Mouse (Mus musculus): ENCODE data around the gene Cib1. TPM values are rescaled to one million over a fixed set of nuclear protein-coding genes. Genes with fewer than 3 reads are reported as not detected.

Gene Cib1
- polyA plus RNA-seq, 1 experiment from 2014 or later: 53.7 TPM

- Histone ChIP-seq H3K36me3 (replicated peaks; ENCODE audit: control insufficient read depth, insufficient read depth, low read depth, low read length) (peaks cover 2% of the 10 kb centered on the region; the same call in 1 of the 2 replicates), H3K9ac (replicated peaks; ENCODE audit: low read length) (no peak overlapping the region), H3K9me3 (replicated peaks; ENCODE audit: control insufficient read depth, low read length) (no peaks in the 10 kb centered on the region), H3K27ac (replicated peaks; ENCODE audit: low read depth, low read length) (no peak overlapping the region), H3K27me3 (ENCODE audit: control insufficient read depth, insufficient read depth, low read length) (no peaks in the 10 kb centered on the region), H3K4me2 (ENCODE audit: low read depth, low read length) (no peak overlapping the region), H3K4me3 (ENCODE audit: low read depth, low read length) (no peak overlapping the region), H3K4me1 (ENCODE audit: control insufficient read depth, insufficient read depth, low read length) (no peaks in the 10 kb centered on the region)
- DNase-seq (ENCODE audit: low spot score) (no peak), ATAC-seq (replicated peaks; ENCODE audit: insufficient number of reproducible peaks, low FRiP score, low TSS enrichment, low read depth) (no peak)
- 76% methylated on average over 1 of the region's 1 CpGs for WGBS
Measured at GRCm38 (mm10) chr7:80267764-80268163, 35.2 kb upstream of the Cib1 start.

- no peaks in the 10 kb centered on the region; the same call in 1 of the 2 replicates for H3K36me3 ChIP-seq (replicated peaks; ENCODE audit: control insufficient read depth, insufficient read depth, low read depth, low read length)
- no peak overlapping the region for H3K9ac ChIP-seq (replicated peaks; ENCODE audit: low read length)
- WGBS: 95% methylated on average over 12 of the region's 12 CpGs
- no peak overlapping the region for H3K27ac ChIP-seq (replicated peaks; ENCODE audit: low read depth, low read length)
- H3K4me1 ChIP-seq (ENCODE audit: control insufficient read depth, insufficient read depth, low read length): no peaks in the 10 kb centered on the region
- no peak for DNase-seq (ENCODE audit: low spot score)
- no peaks in the 10 kb centered on the region for H3K9me3 ChIP-seq (replicated peaks; ENCODE audit: control insufficient read depth, low read length)
- no peaks in the 10 kb centered on the region for H3K27me3 ChIP-seq (ENCODE audit: control insufficient read depth, insufficient read depth, low read length)
- H3K4me2 ChIP-seq (ENCODE audit: low read depth, low read length): no peak overlapping the region
- H3K4me3 ChIP-seq (ENCODE audit: low read depth, low read length): no peak overlapping the region
- no peak for ATAC-seq (replicated peaks; ENCODE audit: insufficient number of reproducible peaks, low FRiP score, low TSS enrichment, low read depth)
Measured at GRCm38 (mm10) chr7:80264606-80265005, 32.0 kb upstream of the Cib1 start.

- Histone ChIP-seq H3K27ac (replicated peaks; ENCODE audit: low read depth, low read length) (0 out of 2 replicates have a peak overlapping the region, but pooled peaks have one; percentile 29), H3K4me1 (ENCODE audit: control insufficient read depth, insufficient read depth, low read length) (no peaks in the 10 kb centered on the region), H3K4me3 (ENCODE audit: low read depth, low read length) (peak overlapping the region; percentile 79), H3K9me3 (replicated peaks; ENCODE audit: control insufficient read depth, low read length) (no peaks in the 10 kb centered on the region), H3K9ac (replicated peaks; ENCODE audit: low read length) (peak overlapping the region; percentile 78), H3K27me3 (ENCODE audit: control insufficient read depth, insufficient read depth, low read length) (no peaks in the 10 kb centered on the region), H3K4me2 (ENCODE audit: low read depth, low read length) (peak overlapping the region; percentile 83), H3K36me3 (replicated peaks; ENCODE audit: control insufficient read depth, insufficient read depth, low read depth, low read length) (no peaks in the 10 kb centered on the region; the same call in 1 of the 2 replicates)
- under 1% methylated on average over 32 of the region's 32 CpGs for WGBS
- ATAC-seq (replicated peaks; ENCODE audit: insufficient number of reproducible peaks, low FRiP score, low TSS enrichment, low read depth) (peak; percentile 53), DNase-seq (ENCODE audit: low spot score) (peak; percentile 27)
Measured at GRCm38 (mm10) chr7:80261372-80261990, 28.9 kb upstream of the Cib1 start.

GRCm38 (mm10) chr7:80260625-80261371 is 28.2 kb upstream of the Cib1 start, which contains the start of gene Ngrn:
TSS of gene Ngrn (plus strand) at chr7:80261215.
- ATAC-seq (replicated peaks; ENCODE audit: insufficient number of reproducible peaks, low FRiP score, low TSS enrichment, low read depth) (peak; percentile 76), DNase-seq (ENCODE audit: low spot score) (peak; percentile 93)
- Histone ChIP-seq H3K9me3 (replicated peaks; ENCODE audit: control insufficient read depth, low read length) (no peaks in the 10 kb centered on the region), H3K4me2 (ENCODE audit: low read depth, low read length) (peak within 1 kb of the TSS; percentile 83), H3K4me3 (ENCODE audit: low read depth, low read length) (peak within 1 kb of the TSS; percentile 79), H3K36me3 (replicated peaks; ENCODE audit: control insufficient read depth, insufficient read depth, low read depth, low read length) (no peaks in the 10 kb centered on the region; the same call in 1 of the 2 replicates), H3K27me3 (ENCODE audit: control insufficient read depth, insufficient read depth, low read length) (no peaks in the 10 kb centered on the region), H3K9ac (replicated peaks; ENCODE audit: low read length) (peak within 1 kb of the TSS; percentile 78), H3K27ac (replicated peaks; ENCODE audit: low read depth, low read length) (0 out of 2 replicates have a peak within 1 kb of the TSS, but pooled peaks have one; percentile 29), H3K4me1 (ENCODE audit: control insufficient read depth, insufficient read depth, low read length) (no peaks in the 10 kb centered on the region)
- 26% methylated on average over 40 of the region's 40 CpGs for WGBS

- H3K36me3 ChIP-seq (replicated peaks; ENCODE audit: control insufficient read depth, insufficient read depth, low read depth, low read length): no peaks in the 10 kb centered on the region
- H3K9ac ChIP-seq (replicated peaks; ENCODE audit: low read length): no peak overlapping the region
- H3K27me3 ChIP-seq (ENCODE audit: control insufficient read depth, insufficient read depth, low read length): no peaks in the 10 kb centered on the region
- no peaks in the 10 kb centered on the region for H3K9me3 ChIP-seq (replicated peaks; ENCODE audit: control insufficient read depth, low read length)
- no peak overlapping the region for H3K4me3 ChIP-seq (ENCODE audit: low read depth, low read length)
- no peak for ATAC-seq (replicated peaks; ENCODE audit: insufficient number of reproducible peaks, low FRiP score, low TSS enrichment, low read depth)
- WGBS: 63% methylated on average over 2 of the region's 2 CpGs
- no peaks in the 10 kb centered on the region for H3K4me1 ChIP-seq (ENCODE audit: control insufficient read depth, insufficient read depth, low read length)
- DNase-seq (ENCODE audit: low spot score): no peak
- H3K27ac ChIP-seq (replicated peaks; ENCODE audit: low read depth, low read length): no peak overlapping the region
- no peak overlapping the region for H3K4me2 ChIP-seq (ENCODE audit: low read depth, low read length)
Measured at GRCm38 (mm10) chr7:80257706-80258105, 25.1 kb upstream of the Cib1 start.

GRCm38 (mm10) chr7:80255981-80256380 is 23.4 kb upstream of the Cib1 start:
- ATAC-seq (replicated peaks; ENCODE audit: insufficient number of reproducible peaks, low FRiP score, low TSS enrichment, low read depth) (no peak), DNase-seq (ENCODE audit: low spot score) (no peak)
- Histone ChIP-seq H3K27ac (replicated peaks; ENCODE audit: low read depth, low read length) (no peak overlapping the region), H3K27me3 (ENCODE audit: control insufficient read depth, insufficient read depth, low read length) (no peaks in the 10 kb centered on the region), H3K4me2 (ENCODE audit: low read depth, low read length) (no peak overlapping the region), H3K9me3 (replicated peaks; ENCODE audit: control insufficient read depth, low read length) (no peaks in the 10 kb centered on the region), H3K4me1 (ENCODE audit: control insufficient read depth, insufficient read depth, low read length) (no peaks in the 10 kb centered on the region), H3K9ac (replicated peaks; ENCODE audit: low read length) (no peak overlapping the region), H3K4me3 (ENCODE audit: low read depth, low read length) (no peak overlapping the region), H3K36me3 (replicated peaks; ENCODE audit: control insufficient read depth, insufficient read depth, low read depth, low read length) (no peaks in the 10 kb centered on the region)
- 68% methylated on average over 2 of the region's 2 CpGs for WGBS

- H3K9me3 ChIP-seq (replicated peaks; ENCODE audit: control insufficient read depth, low read length): no peaks in the 10 kb centered on the region
- ATAC-seq (replicated peaks; ENCODE audit: insufficient number of reproducible peaks, low FRiP score, low TSS enrichment, low read depth): no peak
- no peak overlapping the region for H3K4me3 ChIP-seq (ENCODE audit: low read depth, low read length)
- 86% methylated on average over 11 of the region's 11 CpGs for WGBS
- H3K9ac ChIP-seq (replicated peaks; ENCODE audit: low read length): no peak overlapping the region
- DNase-seq (ENCODE audit: low spot score): no peak
- H3K27ac ChIP-seq (replicated peaks; ENCODE audit: low read depth, low read length): no peak overlapping the region
- H3K27me3 ChIP-seq (ENCODE audit: control insufficient read depth, insufficient read depth, low read length): no peaks in the 10 kb centered on the region
- no peak overlapping the region for H3K4me2 ChIP-seq (ENCODE audit: low read depth, low read length)
- no peaks in the 10 kb centered on the region for H3K36me3 ChIP-seq (replicated peaks; ENCODE audit: control insufficient read depth, insufficient read depth, low read depth, low read length)
- H3K4me1 ChIP-seq (ENCODE audit: control insufficient read depth, insufficient read depth, low read length): no peaks in the 10 kb centered on the region
Measured at GRCm38 (mm10) chr7:80252886-80253285, 20.3 kb upstream of the Cib1 start.

GRCm38 (mm10) chr7:80252437-80252836 is 19.8 kb upstream of the Cib1 start:
- H3K27me3 ChIP-seq (ENCODE audit: control insufficient read depth, insufficient read depth, low read length): no peaks in the 10 kb centered on the region
- no peaks in the 10 kb centered on the region for H3K9me3 ChIP-seq (replicated peaks; ENCODE audit: control insufficient read depth, low read length)
- H3K4me2 ChIP-seq (ENCODE audit: low read depth, low read length): no peak overlapping the region
- no peak overlapping the region for H3K4me3 ChIP-seq (ENCODE audit: low read depth, low read length)
- no peaks in the 10 kb centered on the region for H3K36me3 ChIP-seq (replicated peaks; ENCODE audit: control insufficient read depth, insufficient read depth, low read depth, low read length)
- no peak for ATAC-seq (replicated peaks; ENCODE audit: insufficient number of reproducible peaks, low FRiP score, low TSS enrichment, low read depth)
- no peak overlapping the region for H3K27ac ChIP-seq (replicated peaks; ENCODE audit: low read depth, low read length)
- no peaks in the 10 kb centered on the region for H3K4me1 ChIP-seq (ENCODE audit: control insufficient read depth, insufficient read depth, low read length)
- no peak for DNase-seq (ENCODE audit: low spot score)
- H3K9ac ChIP-seq (replicated peaks; ENCODE audit: low read length): no peak overlapping the region
- 81% methylated on average over 7 of the region's 7 CpGs for WGBS

Measured in embryonic facial prominence, embryonic 11.5 days (tissue).